17 mouse cellular contexts compared by ENCODE assay signal in the genomic region with DNA sequence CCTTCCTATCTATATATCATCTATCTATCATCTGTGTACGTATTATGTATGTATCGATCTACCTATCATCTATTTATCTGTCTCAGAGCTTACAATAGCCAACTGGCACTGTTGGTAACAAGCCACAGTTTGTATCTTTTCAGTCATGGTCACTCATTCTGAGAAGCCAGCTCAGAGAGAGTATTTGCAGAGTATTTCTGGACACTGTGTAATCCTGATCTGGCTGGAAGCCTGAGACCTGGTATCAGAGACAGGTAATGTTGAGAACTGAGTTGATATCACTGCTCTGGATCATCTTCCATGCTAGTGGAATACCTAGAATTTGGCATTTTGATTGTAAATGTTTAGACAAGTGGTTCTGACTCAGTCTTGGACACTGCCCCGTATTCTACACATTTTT. TPM values are rescaled to one million over a fixed set of nuclear protein-coding genes. Genes with fewer than 3 reads are reported as not detected.
DNase-seq lines count a peak whose midpoint lies in the region; ATAC-seq and TF ChIP-seq lines count a peak whose summit lies in the region.
"Had no signal": no experiment of that assay in that cellular context is flagged by ENCODE, and none has a peak within 500 bp of the region (broad histone marks: within the 10 kb centered on the region; RNA-seq: fewer than 3 reads in every experiment).

No protein-coding gene starts in this region.

- no peaks in the 10 kb centered on the region for H3K79me2 ChIP-seq in heart, adult 2 months (replicated peaks; ENCODE audit: control insufficient read depth, insufficient read depth, low read length)
- peaks cover 6% of the 10 kb centered on the region; the same call in 1 of the 2 replicates for H3K79me2 ChIP-seq in liver, adult 2 months (ENCODE audit: control insufficient read depth, insufficient read depth, low read length)

- H3K4me3 ChIP-seq in heart, adult 2 months = no peak overlapping the region
- no peak overlapping the region for H3K4me3 ChIP-seq in heart, embryonic 10.5 days
- H3K4me3 ChIP-seq in kidney, embryonic 14.5 days (ENCODE audit: low read length) = no peak overlapping the region
- H3K4me3 ChIP-seq in liver, adult 2 months (ENCODE audit: insufficient read depth, low read depth, low read length) = no peak overlapping the region
- H3K4me3 ChIP-seq in liver, postnatal 0 days (ENCODE audit: low read depth, low read length) = no peak overlapping the region
- H3K4me3 ChIP-seq: embryonic facial prominence, embryonic 12.5 days; embryonic facial prominence, embryonic 15.5 days; hindbrain, embryonic 13.5 days had no signal

- intact Hi-C loops in heart, adult 2 months (cut with DNase I) = no loop called here

- WGBS in heart, adult 2 months = 92% methylated on average over 3 of the region's 3 CpGs
- 88% methylated on average over 3 of the region's 3 CpGs for WGBS in heart, embryonic 10.5 days
- 90% methylated on average over 3 of the region's 3 CpGs for WGBS in kidney, embryonic 14.5 days
- 41% methylated on average over 3 of the region's 3 CpGs for WGBS in liver, adult 2 months
- WGBS in liver, postnatal 0 days (ENCODE audit: insufficient replicate concordance) = 78% methylated on average over 3 of the region's 3 CpGs

- H3K4me2 ChIP-seq in kidney, embryonic 14.5 days (replicated peaks; ENCODE audit: low read depth, low read length) = no peak overlapping the region
- no peak overlapping the region for H3K4me2 ChIP-seq in liver, postnatal 0 days (ENCODE audit: low read depth, low read length)
- H3K4me2 ChIP-seq: embryonic facial prominence, embryonic 12.5 days; embryonic facial prominence, embryonic 15.5 days; heart, embryonic 11.5 days; hindbrain, embryonic 13.5 days had no signal

- no peak for TF ChIP-seq EP300 in heart, adult 2 months (IDR thresholded peaks at IDR 0.05; ENCODE audit: insufficient read depth, low read depth, low read length)
- no peak for TF ChIP-seq EP300 in liver, postnatal 0 days (IDR thresholded peaks at IDR 0.05; ENCODE audit: low read depth)

- no peak overlapping the region for H3K9ac ChIP-seq in heart, adult 2 months (ENCODE audit: low read depth, low read length)
- H3K9ac ChIP-seq in kidney, embryonic 14.5 days (ENCODE audit: low read depth, low read length) = no peak overlapping the region
- H3K9ac ChIP-seq in liver, adult 2 months (ENCODE audit: low read depth, low read length) = no peak overlapping the region
- H3K9ac ChIP-seq in liver, postnatal 0 days (replicated peaks) = no peak overlapping the region
- H3K9ac ChIP-seq: embryonic facial prominence, embryonic 12.5 days; embryonic facial prominence, embryonic 15.5 days; forebrain, postnatal 0 days; hindbrain, embryonic 13.5 days had no signal

- H3K4me1 ChIP-seq in heart, adult 2 months (ENCODE audit: control insufficient read depth, insufficient read depth, low read length) = peaks cover 11% of the 10 kb centered on the region
- H3K4me1 ChIP-seq in heart, embryonic 10.5 days = peaks cover 45% of the 10 kb centered on the region
- peaks cover 8% of the 10 kb centered on the region for H3K4me1 ChIP-seq in kidney, embryonic 14.5 days (ENCODE audit: control insufficient read depth, insufficient read depth, low read length)
- peaks cover 16% of the 10 kb centered on the region for H3K4me1 ChIP-seq in liver, adult 2 months (ENCODE audit: control insufficient read depth, insufficient read depth, low read length)
- peaks cover 14% of the 10 kb centered on the region for H3K4me1 ChIP-seq in liver, postnatal 0 days (ENCODE audit: insufficient read depth)

- H3K9me3 ChIP-seq in heart, embryonic 10.5 days = no peaks in the 10 kb centered on the region
- H3K9me3 ChIP-seq in kidney, embryonic 14.5 days (ENCODE audit: control insufficient read depth, low read length) = no peaks in the 10 kb centered on the region
- H3K9me3 ChIP-seq in liver, postnatal 0 days (ENCODE audit: low read length) = no peaks in the 10 kb centered on the region
- H3K9me3 ChIP-seq: embryonic facial prominence, embryonic 12.5 days; embryonic facial prominence, embryonic 15.5 days; hindbrain, embryonic 13.5 days had no signal

- no peaks in the 10 kb centered on the region for H3K27me3 ChIP-seq in heart, adult 2 months (ENCODE audit: control insufficient read depth, insufficient read depth, low read length)
- 0 out of 2 replicates have a peak, but pooled peaks cover 6% of the 10 kb centered on the region for H3K27me3 ChIP-seq in heart, embryonic 10.5 days (ENCODE audit: insufficient read depth, poor library complexity, severe bottlenecking)
- no peaks in the 10 kb centered on the region for H3K27me3 ChIP-seq in kidney, embryonic 14.5 days (ENCODE audit: control insufficient read depth, insufficient read depth, low read length)
- H3K27me3 ChIP-seq in liver, adult 2 months (ENCODE audit: control insufficient read depth, insufficient read depth, low read length) = no peaks in the 10 kb centered on the region
- no peaks in the 10 kb centered on the region for H3K27me3 ChIP-seq in liver, postnatal 0 days (ENCODE audit: insufficient read depth, low read length)
- H3K27me3 ChIP-seq: embryonic facial prominence, embryonic 12.5 days; embryonic facial prominence, embryonic 15.5 days; hindbrain, embryonic 13.5 days had no signal

- ATAC-seq in kidney, embryonic 14.5 days (ENCODE audit: low FRiP score, low TSS enrichment) = no peak
- no peak for ATAC-seq in liver, postnatal 0 days
- ATAC-seq: forebrain, embryonic 14.5 days; forebrain, postnatal 0 days; hindbrain, embryonic 16.5 days had no signal

- peak; percentile 26 to 27 for DNase-seq in cerebellum, postnatal 36 days
- no peak for DNase-seq in cerebellum, adult 18-20 months
- no peak for DNase-seq in heart, adult 2 months
- no peak for DNase-seq in heart, embryonic 10.5 days (ENCODE audit: low spot score)
- no peak for DNase-seq in kidney, adult 11 months
- peak; percentile 59 for DNase-seq in liver, adult 2 months (ENCODE audit: extremely low read depth, low read depth, low spot score)
- DNase-seq in liver, postnatal 0 days = no peak
- DNase-seq: cerebellum, adult 11 months; cerebellum, adult 9-11 months; forebrain, postnatal 0 days had no signal

- no peak for TF ChIP-seq POLR2A in heart, adult 2 months (IDR thresholded peaks at IDR 0.05; ENCODE audit: insufficient read depth, low read depth, low read length)
- TF ChIP-seq POLR2A in liver, adult 2 months (IDR thresholded peaks at IDR 0.05; ENCODE audit: extremely low read depth, insufficient read depth, low read length) = no peak

- H3K27ac ChIP-seq in heart, adult 2 months = peak overlapping the region; percentile 15; the same call in 1 of the 2 replicates
- no peak overlapping the region for H3K27ac ChIP-seq in heart, embryonic 10.5 days
- peak overlapping the region; percentile 53; the same call in 1 of the 2 replicates for H3K27ac ChIP-seq in kidney, embryonic 14.5 days (ENCODE audit: low read depth, low read length)
- no peak overlapping the region for H3K27ac ChIP-seq in liver, adult 2 months (replicated peaks; ENCODE audit: insufficient read depth, low read depth, low read length)
- no peak overlapping the region for H3K27ac ChIP-seq in liver, postnatal 0 days (ENCODE audit: low read depth)
- H3K27ac ChIP-seq: embryonic facial prominence, embryonic 12.5 days; embryonic facial prominence, embryonic 15.5 days; hindbrain, embryonic 13.5 days had no signal

- no peak for TF ChIP-seq CTCF in heart, adult 2 months (IDR thresholded peaks at IDR 0.05)
- no peak for TF ChIP-seq CTCF in liver, adult 2 months (IDR thresholded peaks at IDR 0.05; ENCODE audit: low read depth, low read length)
- no peak for TF ChIP-seq CTCF in liver, postnatal 0 days (IDR thresholded peaks at IDR 0.05; ENCODE audit: low read depth)

- peaks cover 5% of the 10 kb centered on the region; the same call in 1 of the 2 replicates for H3K36me3 ChIP-seq in heart, adult 2 months (ENCODE audit: control insufficient read depth, insufficient read depth, low read length)
- no peaks in the 10 kb centered on the region for H3K36me3 ChIP-seq in heart, embryonic 10.5 days
- no peaks in the 10 kb centered on the region for H3K36me3 ChIP-seq in kidney, embryonic 14.5 days (ENCODE audit: control insufficient read depth, insufficient read depth, low read length)
- no peaks in the 10 kb centered on the region; the same call in 1 of the 2 replicates for H3K36me3 ChIP-seq in liver, adult 2 months (ENCODE audit: control insufficient read depth, insufficient read depth, low read length)
- no peaks in the 10 kb centered on the region for H3K36me3 ChIP-seq in liver, postnatal 0 days (replicated peaks; ENCODE audit: insufficient read depth, low read length)
- H3K36me3 ChIP-seq: embryonic facial prominence, embryonic 12.5 days; embryonic facial prominence, embryonic 15.5 days; hindbrain, embryonic 13.5 days had no signal

RNA-seq across cellular contexts. Expression of gene Tacc2, which starts 53.7 kb away (rescaled TPM):
- total RNA-seq in heart, adult 2 months (2021) = 100 to 1,000 TPM; 339 to 480 TPM
- 117 and 163 TPM in 2 replicates for polyA plus RNA-seq in heart, adult 2 months (2012; rRNA removed)
- 44.8 and 50.8 TPM in 2 replicates for polyA plus RNA-seq in heart, embryonic 10.5 days (2016; fragmentation: Nextera tagmentation; extraction: Ambion mirVana)
- 24.4 and 41.5 TPM in 2 replicates for polyA plus RNA-seq in kidney, embryonic 14.5 days (2014; fragmentation: Nextera tagmentation; extraction: Ambion mirVana)
- 13.5 and 14.3 TPM in 2 replicates for total RNA-seq in liver, adult 2 months (2014; rRNA removed)
- polyA plus RNA-seq in liver, adult 2 months (2012; rRNA removed) = 8.4 and 10.0 TPM in 2 replicates
- 3.5 and 3.8 TPM in 2 replicates for polyA plus RNA-seq in liver, postnatal 0 days (2015; fragmentation: Nextera tagmentation; extraction: Ambion mirVana)

RNA-seq across cellular contexts. Expression of gene Nsmce4a, which starts 58.0 kb away (rescaled TPM):
- 10 to 100 TPM; 38.6 to 46.0 TPM for total RNA-seq in heart, adult 2 months (2021)
- polyA plus RNA-seq in heart, adult 2 months (2012; rRNA removed) = 20.0 and 32.3 TPM in 2 replicates
- 131 and 152 TPM in 2 replicates for polyA plus RNA-seq in heart, embryonic 10.5 days (2016; fragmentation: Nextera tagmentation; extraction: Ambion mirVana)
- 228 and 242 TPM in 2 replicates for polyA plus RNA-seq in kidney, embryonic 14.5 days (2014; fragmentation: Nextera tagmentation; extraction: Ambion mirVana)
- 58.5 and 73.5 TPM in 2 replicates for total RNA-seq in liver, adult 2 months (2014; rRNA removed)
- polyA plus RNA-seq in liver, adult 2 months (2012; rRNA removed) = 20.8 and 24.7 TPM in 2 replicates
- 67.8 and 72.6 TPM in 2 replicates for polyA plus RNA-seq in liver, postnatal 0 days (2015; fragmentation: Nextera tagmentation; extraction: Ambion mirVana)

Comparison
In these comparisons a context has a peak if more than half of its experiments do, and no peak if none do; other contexts are left out.
1. DNase-seq: peak in cerebellum, postnatal 36 days (2 of 2) and liver, adult 2 months (single experiment); none in cerebellum, adult 18-20 months (0 of 2), heart, adult 2 months (0 of 2), heart, embryonic 10.5 days (single experiment), kidney, adult 11 months (single experiment) and liver, postnatal 0 days (single experiment).
2. H3K27ac ChIP-seq: peak in heart, adult 2 months (single experiment) and kidney, embryonic 14.5 days (single experiment); none in heart, embryonic 10.5 days (single experiment), liver, adult 2 months (single experiment) and liver, postnatal 0 days (single experiment).